Comparison of ENCODE assay signal across 8 mouse cellular contexts in genomic region chr10:81350351-81351063, GRCm38 (mm10). TPM values are rescaled to one million over a fixed set of nuclear protein-coding genes. Genes with fewer than 3 reads are reported as not detected.
A peak's percentile ranks its signal among the peaks of the same experiment; 100 is the strongest.
DNase-seq lines count a peak whose midpoint lies in the region; ATAC-seq lines count a peak whose summit lies in the region.

Gene Hmg20b (minus strand): TSS chr10:81350480.

- DNase-seq in adrenal gland, adult (ENCODE audit: inconsistent age in 2 of 2, low spot score in 1 of 2) = peak; percentile 99 to 100
- DNase-seq in embryo, embryonic 10.5 days (ENCODE audit: low spot score) = peak; percentile 99
- peak; percentile 100 for DNase-seq in gastrocnemius, postnatal 14 days
- DNase-seq in left cerebral cortex, postnatal 10 days (ENCODE audit: extremely low spot score in 1 of 2, low spot score in 2 of 2) = peak; percentile 99 to 100
- peak; percentile 100 for DNase-seq in right cerebral cortex, postnatal 25 days
- DNase-seq in urinary bladder, postnatal 4 days (ENCODE audit: low spot score in 2 of 2) = peak; percentile 99 to 100

- intact Hi-C loops in gastrocnemius, postnatal 14 days (cut with DNase I; ENCODE audit: low total_unique reads) = loop anchor here (5.0 kb wide), 1 partner anchor 63 kb away; no protein-coding TSS in a partner anchor
- intact Hi-C loops in left cerebral cortex, postnatal 10 days (cut with DNase I) = no loop called here

- ATAC-seq in inflammation-experienced regulatory T-cells, adult 6 months = peak; percentile 96
- ATAC-seq in megakaryocyte-erythroid progenitor cell, adult 5-6 weeks (replicated peaks; ENCODE audit: low FRiP score, low TSS enrichment, poor library complexity, severe bottlenecking) = peak; percentile 83

RNA-seq across cellular contexts. Expression of gene Hmg20b, which starts in this region (rescaled TPM):
- total RNA-seq in gastrocnemius, postnatal 14 days (2021) = 10 to 100 TPM; 24.3 to 25.8 TPM
- polyA plus RNA-seq in inflammation-experienced regulatory T-cells, adult 6 months (2017; shearing (Covaris generic)) = 10 to 100 TPM; 17.1 to 20.4 (median 17.8) TPM
- total RNA-seq in left cerebral cortex, postnatal 10 days (2021) = 10 to 100 TPM; 18.3 to 20.3 TPM
- total RNA-seq in megakaryocyte-erythroid progenitor cell, adult 5-6 weeks (2014; fragmentation: Nextera tagmentation) = 25.7 and 37.6 TPM in 2 replicates
- 44.2 and 61.1 TPM in 2 replicates for total RNA-seq in megakaryocyte-erythroid progenitor cell, adult 5-6 weeks (2017)

Comparison
In these comparisons a context has a peak if more than half of its experiments do, and no peak if none do; other contexts are left out.
1. Peak in every context shown above with its lines: DNase-seq and ATAC-seq.